Mouse (Mus musculus): ENCODE measurements at regions not wholly inside any gene's neighbourhood (a gene's known extent, or its start where the extent isn't known, plus 50 kb on each side); places are given as distances from the start of the nearest gene placed in this dataset.
A peak's percentile ranks its signal among the peaks of the same experiment; 100 is the strongest.

- Histone ChIP-seq H3K27me3 (ENCODE audit: control insufficient read depth, insufficient read depth, low read length, poor library complexity, severe bottlenecking) (no peaks in the 10 kb centered on the region), H3K36me3 (ENCODE audit: control insufficient read depth, insufficient read depth, low read length, poor library complexity, severe bottlenecking) (no peaks in the 10 kb centered on the region)
- no peak for DNase-seq (ENCODE audit: low read depth, low spot score)
Observed at GRCm38 (mm10) chr9:61145738-61146137, 226.4 kb upstream of the Tle3 start.

GRCm38 (mm10) chr9:61151201-61151600 lies 221.0 kb upstream of the Tle3 start:
- DNase-seq (ENCODE audit: low read depth, low spot score) = no peak
- no peaks in the 10 kb centered on the region for H3K36me3 ChIP-seq (ENCODE audit: control insufficient read depth, insufficient read depth, low read length, poor library complexity, severe bottlenecking)
- no peaks in the 10 kb centered on the region for H3K27me3 ChIP-seq (ENCODE audit: control insufficient read depth, insufficient read depth, low read length, poor library complexity, severe bottlenecking)

- no peak for DNase-seq (ENCODE audit: low read depth, low spot score)
- no peaks in the 10 kb centered on the region for H3K36me3 ChIP-seq (ENCODE audit: control insufficient read depth, insufficient read depth, low read length, poor library complexity, severe bottlenecking)
- no peaks in the 10 kb centered on the region for H3K27me3 ChIP-seq (ENCODE audit: control insufficient read depth, insufficient read depth, low read length, poor library complexity, severe bottlenecking)
Observed at GRCm38 (mm10) chr9:61151901-61152337, 220.2 kb upstream of the Tle3 start.

- Histone ChIP-seq H3K36me3 (ENCODE audit: control insufficient read depth, insufficient read depth, low read length, poor library complexity, severe bottlenecking) (no peaks in the 10 kb centered on the region), H3K27me3 (ENCODE audit: control insufficient read depth, insufficient read depth, low read length, poor library complexity, severe bottlenecking) (no peaks in the 10 kb centered on the region)
- DNase-seq (ENCODE audit: low read depth, low spot score) = no peak
Observed at GRCm38 (mm10) chr9:61154721-61155120, 217.4 kb upstream of the Tle3 start.

- no peak for DNase-seq (ENCODE audit: low read depth, low spot score)
- H3K27me3 ChIP-seq (ENCODE audit: control insufficient read depth, insufficient read depth, low read length, poor library complexity, severe bottlenecking) = no peaks in the 10 kb centered on the region
- no peaks in the 10 kb centered on the region for H3K36me3 ChIP-seq (ENCODE audit: control insufficient read depth, insufficient read depth, low read length, poor library complexity, severe bottlenecking)
Observed at GRCm38 (mm10) chr9:61155851-61156250, 216.3 kb upstream of the Tle3 start.

GRCm38 (mm10) chr9:61158192-61158770 lies 213.9 kb upstream of the Tle3 start:
- no peak for DNase-seq (ENCODE audit: low read depth, low spot score)
- no peaks in the 10 kb centered on the region for H3K27me3 ChIP-seq (ENCODE audit: control insufficient read depth, insufficient read depth, low read length, poor library complexity, severe bottlenecking)

GRCm38 (mm10) chr9:61159159-61159558 lies 213.0 kb upstream of the Tle3 start:
- H3K27me3 ChIP-seq (ENCODE audit: control insufficient read depth, insufficient read depth, low read length, poor library complexity, severe bottlenecking) = no peaks in the 10 kb centered on the region
- H3K36me3 ChIP-seq (ENCODE audit: control insufficient read depth, insufficient read depth, low read length, poor library complexity, severe bottlenecking) = no peaks in the 10 kb centered on the region
- DNase-seq (ENCODE audit: low read depth, low spot score) = no peak

More at GRCm38 (mm10) chr9:61158192-61158770, 213.9 kb upstream of the Tle3 start:
- no peaks in the 10 kb centered on the region for H3K36me3 ChIP-seq (ENCODE audit: control insufficient read depth, insufficient read depth, low read length, poor library complexity, severe bottlenecking)

- no peak for DNase-seq (ENCODE audit: low read depth, low spot score)
- H3K27me3 ChIP-seq (ENCODE audit: control insufficient read depth, insufficient read depth, low read length, poor library complexity, severe bottlenecking) = no peaks in the 10 kb centered on the region
- no peaks in the 10 kb centered on the region for H3K36me3 ChIP-seq (ENCODE audit: control insufficient read depth, insufficient read depth, low read length, poor library complexity, severe bottlenecking)
Observed at GRCm38 (mm10) chr9:61159616-61160015, 212.6 kb upstream of the Tle3 start.

- DNase-seq (ENCODE audit: low read depth, low spot score) = no peak
- Histone ChIP-seq H3K27me3 (ENCODE audit: control insufficient read depth, insufficient read depth, low read length, poor library complexity, severe bottlenecking) (no peaks in the 10 kb centered on the region), H3K36me3 (ENCODE audit: control insufficient read depth, insufficient read depth, low read length, poor library complexity, severe bottlenecking) (no peaks in the 10 kb centered on the region)
Observed at GRCm38 (mm10) chr9:61162884-61163283, 209.3 kb upstream of the Tle3 start.

GRCm38 (mm10) chr9:61163671-61164288 lies 208.4 kb upstream of the Tle3 start:
- no peaks in the 10 kb centered on the region for H3K36me3 ChIP-seq (ENCODE audit: control insufficient read depth, insufficient read depth, low read length, poor library complexity, severe bottlenecking)
- no peaks in the 10 kb centered on the region for H3K27me3 ChIP-seq (ENCODE audit: control insufficient read depth, insufficient read depth, low read length, poor library complexity, severe bottlenecking)
- no peak for DNase-seq (ENCODE audit: low read depth, low spot score)

GRCm38 (mm10) chr9:61164501-61165251 lies 207.5 kb upstream of the Tle3 start:
- Histone ChIP-seq H3K27me3 (ENCODE audit: control insufficient read depth, insufficient read depth, low read length, poor library complexity, severe bottlenecking) (no peaks in the 10 kb centered on the region), H3K36me3 (ENCODE audit: control insufficient read depth, insufficient read depth, low read length, poor library complexity, severe bottlenecking) (no peaks in the 10 kb centered on the region)
- no peak for DNase-seq (ENCODE audit: low read depth, low spot score)

- H3K27me3 ChIP-seq (ENCODE audit: control insufficient read depth, insufficient read depth, low read length, poor library complexity, severe bottlenecking) = no peaks in the 10 kb centered on the region
- no peak for DNase-seq (ENCODE audit: low read depth, low spot score)
Observed at GRCm38 (mm10) chr9:61166115-61166514, 206.1 kb upstream of the Tle3 start.

GRCm38 (mm10) chr9:61167097-61167842 lies 204.9 kb upstream of the Tle3 start:
- no peaks in the 10 kb centered on the region for H3K36me3 ChIP-seq (ENCODE audit: control insufficient read depth, insufficient read depth, low read length, poor library complexity, severe bottlenecking)
- DNase-seq (ENCODE audit: low read depth, low spot score) = no peak

More at GRCm38 (mm10) chr9:61166115-61166514, 206.1 kb upstream of the Tle3 start:
- no peaks in the 10 kb centered on the region for H3K36me3 ChIP-seq (ENCODE audit: control insufficient read depth, insufficient read depth, low read length, poor library complexity, severe bottlenecking)

GRCm38 (mm10) chr9:61168931-61169330 lies 203.2 kb upstream of the Tle3 start:
- peak; percentile 88 for DNase-seq (ENCODE audit: low read depth, low spot score)
- Histone ChIP-seq H3K27me3 (ENCODE audit: control insufficient read depth, insufficient read depth, low read length, poor library complexity, severe bottlenecking) (no peaks in the 10 kb centered on the region), H3K36me3 (ENCODE audit: control insufficient read depth, insufficient read depth, low read length, poor library complexity, severe bottlenecking) (no peaks in the 10 kb centered on the region)

More at GRCm38 (mm10) chr9:61167097-61167842, 204.9 kb upstream of the Tle3 start:
- H3K27me3 ChIP-seq (ENCODE audit: control insufficient read depth, insufficient read depth, low read length, poor library complexity, severe bottlenecking) = no peaks in the 10 kb centered on the region

All from splenic B cell, adult 2 months (primary cell).